Mouse (Mus musculus): ENCODE results near the gene Clasp1.

DNA sequence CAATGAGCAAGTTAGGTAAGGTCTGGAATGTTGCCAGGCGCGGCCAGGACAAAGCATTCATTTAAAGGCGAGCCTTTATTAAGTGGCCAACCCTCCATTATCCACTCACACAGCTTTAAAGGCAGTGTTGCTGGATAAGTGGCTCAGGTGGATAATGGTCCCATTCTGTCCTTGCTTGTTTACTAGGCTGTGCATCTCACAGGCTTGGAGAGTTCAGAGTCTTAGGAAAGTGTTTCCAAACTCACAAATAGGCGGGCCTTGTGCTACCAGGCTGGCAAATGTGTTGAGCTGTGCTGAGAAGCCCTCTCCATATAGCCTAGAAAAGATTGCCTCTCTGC lies 92.5 kb downstream of the Clasp1 start:
- TF ChIP-seq CTCF (IDR thresholded peaks at IDR 0.05; ENCODE audit: low read depth) (no peak), EP300 (IDR thresholded peaks at IDR 0.05; ENCODE audit: low read depth) (no peak)

Measured in heart, postnatal 0 days (tissue).